Mouse (Mus musculus): ENCODE data around the gene Tceal9.
"Not testable (repeated sequence)": the region's sequence is repeated elsewhere in the genome, so short reads cannot be mapped to it uniquely, and the experiment has no call there.

Tceal9 gene

DNA sequence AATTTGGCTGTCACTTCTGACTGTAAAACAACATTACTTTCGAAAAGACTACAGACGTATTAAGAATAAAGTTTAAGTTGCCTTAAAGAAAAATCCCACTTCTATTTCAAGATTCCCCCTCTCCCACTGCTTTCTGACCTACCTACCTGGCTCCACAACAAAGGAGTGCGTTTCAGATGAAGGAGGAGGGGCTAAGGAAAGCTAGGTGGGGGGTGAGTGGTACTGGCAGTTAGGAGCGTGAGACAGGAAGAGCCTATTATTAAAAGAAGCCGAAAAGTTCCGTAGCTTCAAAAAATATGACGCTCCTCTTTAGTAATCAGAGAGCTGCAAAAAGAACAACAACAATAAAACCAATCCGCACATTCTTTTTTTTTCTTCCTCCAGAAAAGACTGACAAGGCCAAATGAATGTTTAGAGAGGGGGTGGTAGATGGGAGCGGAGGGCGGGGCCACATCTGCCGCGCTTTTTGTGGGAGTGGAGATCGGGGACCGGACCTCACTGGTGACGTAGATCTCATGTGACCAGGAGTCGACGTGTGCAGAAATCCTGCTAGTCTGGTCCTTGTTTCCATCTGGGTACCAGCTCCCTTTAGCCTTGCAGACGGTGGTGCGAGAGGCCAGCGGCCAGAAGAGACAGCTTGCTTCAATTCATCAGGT, at the start of gene Tceal9:
Gene Tceal9 (plus strand): TSS at position 506 of the 656 bp plus-strand sequence.
- DNase-seq (ENCODE audit: low spot score): peak; percentile 82

GRCm38 (mm10) chrX:136195193-136195944, 49.5 kb upstream of the Tceal9 start:
- no peak for DNase-seq (ENCODE audit: low spot score)

GRCm38 (mm10) chrX:136196873-136197272, 48.0 kb upstream of the Tceal9 start:
- DNase-seq (ENCODE audit: low spot score): peak; percentile 42

GRCm38 (mm10) chrX:136203257-136203656, 41.6 kb upstream of the Tceal9 start:
- no peak for DNase-seq (ENCODE audit: low spot score)

DNA sequence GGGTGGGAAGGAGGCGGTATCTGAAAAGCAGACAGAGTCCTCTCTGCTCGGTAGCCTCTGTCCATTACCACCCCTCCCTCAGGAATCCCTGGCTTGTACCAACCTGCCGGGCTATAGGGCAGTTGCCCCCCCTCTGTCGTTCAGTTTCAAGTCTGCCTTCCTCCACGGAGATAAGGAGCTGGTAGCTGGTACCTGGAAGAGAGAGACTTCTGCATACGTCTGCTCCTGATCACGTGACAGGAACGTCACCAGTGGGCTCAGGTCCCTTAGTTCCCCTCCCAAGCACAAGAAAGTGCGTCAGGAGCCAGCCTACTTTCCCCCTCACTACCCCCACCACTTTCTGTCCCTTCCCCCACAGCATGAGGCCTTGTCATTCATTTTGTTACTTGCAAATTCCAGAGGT, 41.2 kb upstream of the Tceal9 start, which contains the start of gene Tceal5:
Gene Tceal5 (minus strand): TSS at position 213 of the 403 bp plus-strand sequence.
- DNase-seq (ENCODE audit: low spot score): peak; percentile 48

- no peak for DNase-seq (ENCODE audit: low spot score)
Observed at GRCm38 (mm10) chrX:136204406-136204805, 40.5 kb upstream of the Tceal9 start.

DNA sequence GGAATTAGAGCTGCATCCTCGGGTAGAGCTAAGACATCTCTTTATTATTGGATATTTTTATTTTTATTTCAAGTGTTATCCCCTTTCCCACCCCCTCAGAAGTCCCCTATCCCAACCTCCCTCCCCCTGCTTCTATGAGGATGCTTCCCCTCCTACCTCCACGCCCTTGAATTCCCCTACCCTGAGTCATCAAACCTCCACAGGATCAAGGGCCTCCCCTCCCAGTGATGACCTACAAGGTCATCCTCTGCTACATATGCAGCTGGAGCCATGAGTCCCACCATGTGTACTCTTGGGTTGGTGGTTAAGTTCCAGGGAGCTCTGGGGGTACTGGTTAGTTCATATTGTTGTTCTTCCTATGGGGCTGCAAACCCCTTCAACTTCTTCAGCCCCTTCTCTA, 31.5 kb upstream of the Tceal9 start:
- DNase-seq (ENCODE audit: low spot score): no peak

GRCm38 (mm10) chrX:136214729-136215677, 29.9 kb upstream of the Tceal9 start, which contains the start of the genes Tceal7 and Bex1:
Gene Tceal7, plus strand, starts transcription at chrX:136214779.
Gene Bex1, minus strand, starts transcription at chrX:136215513.
- not testable (repeated sequence) for DNase-seq (ENCODE audit: low spot score)

GRCm38 (mm10) chrX:136216303-136216702, 28.6 kb upstream of the Tceal9 start:
- DNase-seq (ENCODE audit: low spot score): no peak

DNA sequence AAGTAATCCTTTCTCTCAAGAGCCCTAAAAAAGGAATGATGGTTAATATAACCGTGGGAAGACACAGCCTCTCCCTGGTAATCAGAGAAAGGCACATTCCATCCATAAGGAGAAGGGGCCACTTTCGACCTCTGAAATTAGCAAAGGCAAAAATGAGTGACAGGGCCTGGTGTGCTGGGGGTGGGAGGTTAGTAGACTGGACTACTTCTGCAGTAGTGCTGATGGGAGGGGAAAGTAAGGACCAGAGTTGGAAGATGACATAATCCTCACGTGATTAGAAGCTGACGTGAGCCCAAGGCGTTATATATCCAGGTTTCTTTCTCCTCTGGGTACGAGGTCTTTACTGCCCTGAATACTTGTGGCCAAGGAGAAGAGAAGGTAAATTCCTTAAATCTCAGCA, 21.2 kb upstream of the Tceal9 start:
- no peak for DNase-seq (ENCODE audit: low spot score)

DNA sequence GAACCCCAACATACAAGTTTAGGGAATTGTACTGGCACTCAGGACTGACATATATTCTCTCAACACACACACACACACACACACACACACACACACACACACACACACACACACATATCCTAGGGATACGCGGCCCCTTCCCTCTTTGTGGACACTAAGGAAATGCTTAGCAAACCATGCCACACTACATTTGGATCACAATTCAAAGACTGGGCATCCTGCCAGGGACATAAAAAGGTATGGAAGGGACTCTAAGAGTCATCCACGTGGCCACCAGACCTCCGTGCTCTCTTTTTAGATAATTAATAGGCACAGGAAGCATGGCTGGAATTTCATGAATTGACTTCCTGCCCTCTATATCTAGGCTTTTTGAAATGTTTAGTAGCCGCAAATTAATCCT, 17.1 kb upstream of the Tceal9 start:
- DNase-seq (ENCODE audit: low spot score): no peak

GRCm38 (mm10) chrX:136238118-136238517, 6.8 kb upstream of the Tceal9 start:
- DNase-seq (ENCODE audit: low spot score): peak; percentile 61

- no peak for DNase-seq (ENCODE audit: low spot score)
Observed at GRCm38 (mm10) chrX:136243181-136243580, 1.7 kb upstream of the Tceal9 start.

GRCm38 (mm10) chrX:136245521-136246071, 717 bp downstream of the Tceal9 start:
- peak; percentile 27 for DNase-seq (ENCODE audit: low spot score)

- no peak for DNase-seq (ENCODE audit: low spot score)
Observed at GRCm38 (mm10) chrX:136248811-136249210, 3.9 kb downstream of the Tceal9 start.

DNA sequence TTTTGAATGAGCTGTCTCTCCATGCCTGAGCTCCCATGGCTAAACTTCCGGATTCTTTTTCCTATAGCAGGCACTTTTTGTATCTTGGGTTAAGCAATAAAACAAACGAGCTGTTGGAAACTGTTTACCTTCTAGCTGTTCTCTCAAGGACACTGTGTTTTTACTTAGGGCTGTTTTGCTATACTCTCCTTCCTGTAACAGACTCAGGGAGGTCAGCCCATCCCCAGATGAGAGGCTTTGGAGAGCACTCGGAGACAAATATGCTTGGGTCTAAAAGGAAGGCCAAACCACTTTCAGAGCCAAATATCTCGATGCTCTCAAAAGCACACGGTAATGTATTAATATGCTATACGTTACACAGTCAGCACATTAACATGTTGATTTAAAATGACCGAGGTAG, 4.8 kb downstream of the Tceal9 start:
- DNase-seq (ENCODE audit: low spot score): no peak

- no peak for DNase-seq (ENCODE audit: low spot score)
Observed at GRCm38 (mm10) chrX:136252023-136252729, 7.3 kb downstream of the Tceal9 start.

- DNase-seq (ENCODE audit: low spot score): no peak
Observed at GRCm38 (mm10) chrX:136267720-136268119, 22.8 kb downstream of the Tceal9 start.

DNA sequence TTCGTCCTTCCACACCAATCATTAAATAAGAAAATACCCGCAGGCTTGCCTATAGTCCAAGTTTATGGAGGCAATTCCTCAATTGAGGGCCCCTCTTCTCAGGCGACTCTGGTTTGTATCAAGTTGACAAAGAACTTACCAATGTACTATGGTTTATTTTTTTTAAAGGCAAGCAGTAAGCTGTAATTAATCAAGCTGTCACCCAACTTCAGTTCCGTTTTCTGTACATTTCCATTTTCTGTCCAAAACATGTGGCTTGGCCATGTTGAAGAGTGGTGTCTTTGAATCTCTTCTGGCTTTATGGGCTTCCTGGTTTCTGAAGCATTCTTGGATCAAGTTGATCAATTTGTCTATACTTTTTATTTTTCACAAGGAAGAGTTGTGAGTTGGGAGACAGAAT, 23.3 kb downstream of the Tceal9 start:
- DNase-seq (ENCODE audit: low spot score): no peak

DNA sequence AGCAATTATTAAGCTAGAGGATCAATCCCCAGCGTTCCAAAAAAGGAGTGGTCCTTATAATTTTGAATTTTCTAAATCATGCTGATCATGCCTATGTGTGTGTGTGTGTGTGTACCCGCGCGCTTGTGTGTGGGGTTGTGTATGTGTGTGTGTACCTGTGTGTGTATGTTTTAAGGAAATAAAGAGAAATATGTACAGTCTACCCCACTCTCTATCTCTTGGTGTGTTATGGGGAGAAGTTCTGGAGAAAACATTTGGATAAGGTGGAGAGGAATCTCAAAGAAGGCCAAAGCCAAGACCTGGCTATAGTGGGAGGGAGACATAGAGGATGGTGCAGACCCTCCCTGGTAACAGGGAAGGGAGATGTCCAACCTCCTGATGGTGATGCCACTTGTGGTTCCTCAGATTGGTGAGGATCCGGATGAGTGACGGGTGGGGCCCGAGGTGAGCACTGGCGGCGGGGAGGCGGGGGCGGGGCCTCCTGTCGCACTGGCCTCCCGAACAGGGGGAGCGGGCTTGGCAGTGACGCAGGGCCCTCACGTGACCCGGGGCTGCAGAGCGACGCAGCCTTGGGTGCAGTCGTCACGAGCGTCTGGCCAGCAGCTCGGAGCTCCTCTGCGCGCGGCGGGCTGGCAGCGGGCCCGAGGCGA, 25.0 kb downstream of the Tceal9 start, which contains the start of gene Bex3:
Gene Bex3 (plus strand): TSS at position 511 of the 650 bp plus-strand sequence.
- peak; percentile 51 for DNase-seq (ENCODE audit: low spot score)

Data from retina, embryonic 14.5 days (tissue).